Comparison of ENCODE assay signal across 15 mouse cellular contexts in genomic region chr11:55387576-55387975, GRCm38 (mm10). TPM values are rescaled to one million over a fixed set of nuclear protein-coding genes. Genes with fewer than 3 reads are reported as not detected.
A peak's percentile ranks its signal among the peaks of the same experiment; 100 is the strongest.
DNase-seq lines count a peak whose midpoint lies in the region; ATAC-seq lines count a peak whose summit lies in the region.
"Had no signal": no experiment of that assay in that cellular context is flagged by ENCODE, and none has a peak within 500 bp of the region (broad histone marks: within the 10 kb centered on the region; RNA-seq: fewer than 3 reads in every experiment).

No protein-coding gene starts in this region.

- no peak for ATAC-seq in kidney, embryonic 16.5 days (ENCODE audit: low FRiP score, low TSS enrichment)
- ATAC-seq in midbrain, embryonic 14.5 days (ENCODE audit: low FRiP score, low TSS enrichment), result no peak
- ATAC-seq in megakaryocyte progenitor cell, adult 5-6 weeks (replicated peaks; ENCODE audit: poor library complexity), result no peak
- ATAC-seq: activated CD4-positive, CD25-positive, alpha-beta regulatory T cell, adult 4 months had no signal

- H3K27me3 ChIP-seq in kidney, embryonic 16.5 days (ENCODE audit: insufficient read depth, low read length), result no peaks in the 10 kb centered on the region; the same call in 1 of the 2 replicates
- no peaks in the 10 kb centered on the region for H3K27me3 ChIP-seq in midbrain, embryonic 14.5 days (ENCODE audit: control insufficient read depth, insufficient read depth, low read length)

- WGBS in kidney, embryonic 16.5 days, result 47% methylated on average over 8 of the region's 8 CpGs
- WGBS in midbrain, embryonic 14.5 days, result 59% methylated on average over 8 of the region's 8 CpGs

- H3K4me1 ChIP-seq in kidney, embryonic 16.5 days (ENCODE audit: insufficient read depth, low read length), result peaks cover 5% of the 10 kb centered on the region; the same call in 1 of the 2 replicates
- H3K4me1 ChIP-seq in midbrain, embryonic 14.5 days (ENCODE audit: control insufficient read depth, insufficient read depth, low read length), result no peaks in the 10 kb centered on the region
- H3K4me1 ChIP-seq: heart, embryonic 12.5 days; liver, embryonic 13.5 days had no signal

- no peaks in the 10 kb centered on the region for H3K36me3 ChIP-seq in kidney, embryonic 16.5 days (ENCODE audit: insufficient read depth, low read length)
- H3K36me3 ChIP-seq in midbrain, embryonic 14.5 days (ENCODE audit: control insufficient read depth, insufficient read depth, low read length), result no peaks in the 10 kb centered on the region
- H3K36me3 ChIP-seq: heart, embryonic 12.5 days; liver, embryonic 13.5 days had no signal

- no peak overlapping the region for H3K9ac ChIP-seq in kidney, embryonic 16.5 days (replicated peaks; ENCODE audit: low read length)
- H3K9ac ChIP-seq in midbrain, embryonic 14.5 days (replicated peaks; ENCODE audit: low read length), result no peak overlapping the region
- H3K9ac ChIP-seq: heart, embryonic 12.5 days; liver, embryonic 13.5 days had no signal

- no peak overlapping the region for H3K27ac ChIP-seq in kidney, embryonic 16.5 days (ENCODE audit: low read length)
- H3K27ac ChIP-seq in midbrain, embryonic 14.5 days (replicated peaks; ENCODE audit: low read depth, low read length), result no peak overlapping the region
- H3K27ac ChIP-seq: left cerebral cortex, adult 2 months; liver, embryonic 13.5 days had no signal

- no peak overlapping the region for H3K4me3 ChIP-seq in kidney, embryonic 16.5 days (ENCODE audit: low read length)
- H3K4me3 ChIP-seq in midbrain, embryonic 14.5 days (replicated peaks; ENCODE audit: low read depth, low read length), result no peak overlapping the region
- H3K4me3 ChIP-seq: heart, embryonic 12.5 days; left cerebral cortex, adult 2 months; liver, embryonic 13.5 days had no signal

- no peak for DNase-seq in kidney, postnatal 36 days
- peak; percentile 97 for DNase-seq in R1 (ENCODE audit: low read depth, low spot score)
- DNase-seq in embryo, embryonic 10.5 days (ENCODE audit: low spot score), result peak; percentile 46
- DNase-seq in midbrain, embryonic 14.5 days, result peak; percentile 25
- DNase-seq in right cerebral cortex, postnatal 10 days (ENCODE audit: low spot score in 2 of 2), result no peak
- DNase-seq: cerebellum, adult 9-11 months; gastrocnemius, postnatal 10 days; liver, embryonic 13.5 days; right cerebral cortex, postnatal 4 days had no signal

- H3K4me2 ChIP-seq in kidney, embryonic 16.5 days (replicated peaks; ENCODE audit: low read depth, low read length), result 0 out of 2 replicates have a peak overlapping the region, but pooled peaks have one; percentile 6
- peak overlapping the region; percentile 30; the same call in 1 of the 2 replicates for H3K4me2 ChIP-seq in midbrain, embryonic 14.5 days (ENCODE audit: low read length)
- H3K4me2 ChIP-seq: heart, embryonic 12.5 days; liver, embryonic 13.5 days had no signal

- no peaks in the 10 kb centered on the region for H3K9me3 ChIP-seq in kidney, embryonic 16.5 days (ENCODE audit: low read length)
- H3K9me3 ChIP-seq in midbrain, embryonic 14.5 days (ENCODE audit: control insufficient read depth, low read length), result no peaks in the 10 kb centered on the region
- H3K9me3 ChIP-seq: heart, embryonic 12.5 days; liver, embryonic 13.5 days had no signal

RNA-seq across cellular contexts. Expression of gene Sparc, which starts 35.4 kb away (rescaled TPM):
- 1,474 and 1,572 TPM in 2 replicates for polyA plus RNA-seq in kidney, embryonic 16.5 days (2015; fragmentation: Nextera tagmentation; extraction: Ambion mirVana)
- 240 and 427 TPM in 2 replicates for polyA plus RNA-seq in midbrain, embryonic 14.5 days (2014; fragmentation: Nextera tagmentation; extraction: Ambion mirVana)
- not detected in 2 replicates for total RNA-seq in megakaryocyte progenitor cell, adult 5-6 weeks (2015)
- not detected in 2 replicates for total RNA-seq in megakaryocyte progenitor cell, adult 5-6 weeks (2017)
- polyA plus RNA-seq: activated CD4-positive, CD25-positive, alpha-beta regulatory T cell, adult 4 months had no signal

RNA-seq across cellular contexts. Expression of gene Fat2, which starts 51.2 kb away (rescaled TPM):
- polyA plus RNA-seq in kidney, embryonic 16.5 days (2015; fragmentation: Nextera tagmentation; extraction: Ambion mirVana), result 0.06 and 0.11 TPM in 2 replicates
- polyA plus RNA-seq in midbrain, embryonic 14.5 days (2014; fragmentation: Nextera tagmentation; extraction: Ambion mirVana), result 0.24 and 0.27 TPM in 2 replicates
- not detected in 2 replicates for total RNA-seq in megakaryocyte progenitor cell, adult 5-6 weeks (2015)
- total RNA-seq in megakaryocyte progenitor cell, adult 5-6 weeks (2017), result not detected in 2 replicates
- total RNA-seq: megakaryocyte, adult 5-6 weeks had no signal
- polyA plus RNA-seq: activated CD4-positive, CD25-positive, alpha-beta regulatory T cell, adult 4 months; heart, embryonic 12.5 days; liver, embryonic 13.5 days had no signal

Comparison
In these comparisons a context has a peak if more than half of its experiments do, and no peak if none do; other contexts are left out.
1. DNase-seq: peak in R1 (single experiment), embryo, embryonic 10.5 days (single experiment) and midbrain, embryonic 14.5 days (single experiment); none in kidney, postnatal 36 days (0 of 2) and right cerebral cortex, postnatal 10 days (0 of 2).